Mouse (Mus musculus): Measurements from ENCODE around the gene Csf1. TPM values are rescaled to one million over a fixed set of nuclear protein-coding genes. Genes with fewer than 3 reads are reported as not detected.

Csf1 gene
- polyA plus RNA-seq, 1 experiment from 2014 or later, result 6.1 TPM

GRCm38 (mm10) chr3:107793300-107794201 is 33.3 kb upstream of the Csf1 start:
- 25% methylated on average over 10 of the region's 10 CpGs for WGBS
- Histone ChIP-seq H3K4me2 (no peak overlapping the region; the same call in 1 of the 2 replicates), H3K4me1 (replicated peaks) (peaks cover 13% of the 10 kb centered on the region), H3K9ac (replicated peaks) (no peak overlapping the region; the same call in 1 of the 2 replicates), H3K9me3 (no peaks in the 10 kb centered on the region), H3K4me3 (replicated peaks) (no peak overlapping the region), H3K36me3 (no peaks in the 10 kb centered on the region), H3K27ac (peak overlapping the region; percentile 85), H3K27me3 (no peaks in the 10 kb centered on the region)
- ATAC-seq (ENCODE audit: insufficient number of reproducible peaks, insufficient read depth, low FRiP score, low TSS enrichment, low read depth), result peak; percentile 48; the same call in 1 of the 2 replicates

GRCm38 (mm10) chr3:107792736-107793135 is 32.5 kb upstream of the Csf1 start:
- no peak overlapping the region for H3K4me2 ChIP-seq
- ATAC-seq (ENCODE audit: insufficient number of reproducible peaks, insufficient read depth, low FRiP score, low TSS enrichment, low read depth), result no peak
- no peak overlapping the region for H3K4me3 ChIP-seq (replicated peaks)
- no peaks in the 10 kb centered on the region for H3K27me3 ChIP-seq
- WGBS, result 83% methylated on average over 5 of the region's 5 CpGs
- no peaks in the 10 kb centered on the region for H3K9me3 ChIP-seq
- no peaks in the 10 kb centered on the region for H3K36me3 ChIP-seq
- H3K4me1 ChIP-seq (replicated peaks), result peaks cover 18% of the 10 kb centered on the region
- peak overlapping the region; percentile 85 for H3K27ac ChIP-seq
- H3K9ac ChIP-seq (replicated peaks), result no peak overlapping the region

- no peak overlapping the region for H3K9ac ChIP-seq (replicated peaks)
- H3K36me3 ChIP-seq, result no peaks in the 10 kb centered on the region
- no peaks in the 10 kb centered on the region for H3K27me3 ChIP-seq
- peaks cover 29% of the 10 kb centered on the region for H3K4me1 ChIP-seq (replicated peaks)
- H3K4me3 ChIP-seq (replicated peaks), result no peak overlapping the region
- H3K4me2 ChIP-seq, result no peak overlapping the region
- WGBS, result 85% methylated on average over 11 of the region's 11 CpGs
- no peak overlapping the region for H3K27ac ChIP-seq
- no peak for ATAC-seq (ENCODE audit: insufficient number of reproducible peaks, insufficient read depth, low FRiP score, low TSS enrichment, low read depth)
- no peaks in the 10 kb centered on the region for H3K9me3 ChIP-seq
These were observed 30.6 kb upstream of the Csf1 start for GRCm38 (mm10) chr3:107790766-107791303.

GRCm38 (mm10) chr3:107790227-107790626 is 30.0 kb upstream of the Csf1 start:
- WGBS, result 83% methylated on average over 3 of the region's 3 CpGs
- peaks cover 29% of the 10 kb centered on the region for H3K4me1 ChIP-seq (replicated peaks)

GRCm38 (mm10) chr3:107788885-107789284 is 28.6 kb upstream of the Csf1 start:
- Histone ChIP-seq H3K9ac (replicated peaks) (no peak overlapping the region), H3K27ac (no peak overlapping the region), H3K36me3 (no peaks in the 10 kb centered on the region), H3K4me2 (no peak overlapping the region), H3K4me1 (replicated peaks) (peaks cover 28% of the 10 kb centered on the region), H3K4me3 (replicated peaks) (no peak overlapping the region), H3K9me3 (no peaks in the 10 kb centered on the region), H3K27me3 (no peaks in the 10 kb centered on the region)
- 65% methylated on average over 3 of the region's 3 CpGs for WGBS
- no peak for ATAC-seq (ENCODE audit: insufficient number of reproducible peaks, insufficient read depth, low FRiP score, low TSS enrichment, low read depth)

More at GRCm38 (mm10) chr3:107790227-107790626, 30.0 kb upstream of the Csf1 start:
- H3K4me3 ChIP-seq (replicated peaks), result no peak overlapping the region
- H3K4me2 ChIP-seq, result no peak overlapping the region
- no peaks in the 10 kb centered on the region for H3K36me3 ChIP-seq
- H3K27me3 ChIP-seq, result no peaks in the 10 kb centered on the region
- ATAC-seq (ENCODE audit: insufficient number of reproducible peaks, insufficient read depth, low FRiP score, low TSS enrichment, low read depth), result no peak
- H3K27ac ChIP-seq, result no peak overlapping the region
- no peak overlapping the region for H3K9ac ChIP-seq (replicated peaks)
- H3K9me3 ChIP-seq, result no peaks in the 10 kb centered on the region

GRCm38 (mm10) chr3:107787613-107788501 is 27.6 kb upstream of the Csf1 start:
- H3K4me3 ChIP-seq (replicated peaks), result no peak overlapping the region
- 0 out of 2 replicates have a peak overlapping the region, but pooled peaks have one; percentile 4 for H3K4me2 ChIP-seq
- H3K27ac ChIP-seq, result 0 out of 2 replicates have a peak overlapping the region, but pooled peaks have one; percentile 17
- ATAC-seq (ENCODE audit: insufficient number of reproducible peaks, insufficient read depth, low FRiP score, low TSS enrichment, low read depth), result no peak
- H3K4me1 ChIP-seq (replicated peaks), result peaks cover 18% of the 10 kb centered on the region
- H3K36me3 ChIP-seq, result no peaks in the 10 kb centered on the region
- no peaks in the 10 kb centered on the region for H3K9me3 ChIP-seq
- H3K9ac ChIP-seq (replicated peaks), result no peak overlapping the region
- 70% methylated on average over 15 of the region's 15 CpGs for WGBS
- H3K27me3 ChIP-seq, result no peaks in the 10 kb centered on the region

GRCm38 (mm10) chr3:107786980-107787612 is 26.8 kb upstream of the Csf1 start:
- H3K27ac ChIP-seq, result 0 out of 2 replicates have a peak overlapping the region, but pooled peaks have one; percentile 17
- no peaks in the 10 kb centered on the region for H3K36me3 ChIP-seq
- WGBS, result 39% methylated on average over 11 of the region's 11 CpGs
- H3K4me3 ChIP-seq (replicated peaks), result no peak overlapping the region
- H3K9me3 ChIP-seq, result no peaks in the 10 kb centered on the region
- H3K27me3 ChIP-seq, result no peaks in the 10 kb centered on the region
- H3K9ac ChIP-seq (replicated peaks), result no peak overlapping the region
- H3K4me2 ChIP-seq, result peak overlapping the region; percentile 4; the same call in 1 of the 2 replicates
- ATAC-seq (ENCODE audit: insufficient number of reproducible peaks, insufficient read depth, low FRiP score, low TSS enrichment, low read depth), result no peak
- peaks cover 16% of the 10 kb centered on the region for H3K4me1 ChIP-seq (replicated peaks)

- H3K4me1 ChIP-seq (replicated peaks), result peaks cover 16% of the 10 kb centered on the region
- H3K27ac ChIP-seq, result no peak overlapping the region
- H3K4me2 ChIP-seq, result no peak overlapping the region
- WGBS, result 98% methylated on average over 1 of the region's 1 CpGs
- no peak for ATAC-seq (ENCODE audit: insufficient number of reproducible peaks, insufficient read depth, low FRiP score, low TSS enrichment, low read depth)
- H3K9me3 ChIP-seq, result no peaks in the 10 kb centered on the region
- H3K27me3 ChIP-seq, result no peaks in the 10 kb centered on the region
- H3K9ac ChIP-seq (replicated peaks), result no peak overlapping the region
- H3K36me3 ChIP-seq, result no peaks in the 10 kb centered on the region
- no peak overlapping the region for H3K4me3 ChIP-seq (replicated peaks)
These were observed 26.1 kb upstream of the Csf1 start for GRCm38 (mm10) chr3:107786344-107786743.

GRCm38 (mm10) chr3:107785546-107785945 is 25.3 kb upstream of the Csf1 start:
- peaks cover 16% of the 10 kb centered on the region for H3K4me1 ChIP-seq (replicated peaks)
- ATAC-seq (ENCODE audit: insufficient number of reproducible peaks, insufficient read depth, low FRiP score, low TSS enrichment, low read depth), result no peak
- no peaks in the 10 kb centered on the region for H3K9me3 ChIP-seq
- no peak overlapping the region for H3K9ac ChIP-seq (replicated peaks)
- no peaks in the 10 kb centered on the region for H3K27me3 ChIP-seq
- H3K4me3 ChIP-seq (replicated peaks), result no peak overlapping the region
- no peak overlapping the region for H3K27ac ChIP-seq
- WGBS, result 76% methylated on average over 4 of the region's 4 CpGs
- H3K4me2 ChIP-seq, result no peak overlapping the region
- no peaks in the 10 kb centered on the region for H3K36me3 ChIP-seq

- H3K9me3 ChIP-seq, result no peaks in the 10 kb centered on the region
- H3K4me2 ChIP-seq, result no peak overlapping the region
- 92% methylated on average over 3 of the region's 3 CpGs for WGBS
- H3K9ac ChIP-seq (replicated peaks), result no peak overlapping the region
- H3K27me3 ChIP-seq, result no peaks in the 10 kb centered on the region
- no peak overlapping the region for H3K4me3 ChIP-seq (replicated peaks)
- no peak for ATAC-seq (ENCODE audit: insufficient number of reproducible peaks, insufficient read depth, low FRiP score, low TSS enrichment, low read depth)
- H3K27ac ChIP-seq, result no peak overlapping the region
- H3K36me3 ChIP-seq, result no peaks in the 10 kb centered on the region
- peaks cover 16% of the 10 kb centered on the region for H3K4me1 ChIP-seq (replicated peaks)
These were observed 23.0 kb upstream of the Csf1 start for GRCm38 (mm10) chr3:107783315-107783714.

Data from limb, embryonic 12.5 days (tissue).